Mouse (Mus musculus) induced T-regulatory cell, adult 2 months (primary cell): ENCODE results near the gene Ell.
A peak's percentile ranks its signal among the peaks of the same experiment; 100 is the strongest.

ENCODE experiments used
- DNase-seq: peaks from one replicate; pipeline ENCODE4 v3.0.0-alpha.2; 2012; ENCODE audit warnings: low read depth

Gene Ell

GRCm38 (mm10) chr8:70598722-70599121 lies 59.5 kb downstream of the Ell start:
- peak; percentile 11 for DNase-seq

GRCm38 (mm10) chr8:70599507-70600290 lies 60.4 kb downstream of the Ell start:
- DNase-seq, result no peak

- peak; percentile 32 for DNase-seq
Observed at GRCm38 (mm10) chr8:70600473-70601270, 61.4 kb downstream of the Ell start.

GRCm38 (mm10) chr8:70601271-70601649 lies 62.0 kb downstream of the Ell start:
- DNase-seq, result peak; percentile 91

GRCm38 (mm10) chr8:70602139-70602811 lies 63.0 kb downstream of the Ell start:
- DNase-seq, result no peak

- DNase-seq, result no peak
Observed at GRCm38 (mm10) chr8:70604558-70604957, 65.3 kb downstream of the Ell start.

GRCm38 (mm10) chr8:70605871-70606779 lies 66.9 kb downstream of the Ell start:
- peak; percentile 44 for DNase-seq

- DNase-seq, result peak; percentile 57
Observed at GRCm38 (mm10) chr8:70606780-70607602, 67.7 kb downstream of the Ell start.

GRCm38 (mm10) chr8:70607603-70607897 lies 68.3 kb downstream of the Ell start:
- no peak for DNase-seq

GRCm38 (mm10) chr8:70607898-70608748 lies 68.9 kb downstream of the Ell start:
- peak; percentile 80 for DNase-seq

- no peak for DNase-seq
Observed at GRCm38 (mm10) chr8:70608749-70609367, 69.6 kb downstream of the Ell start, which contains the start of gene Ssbp4. Gene Ssbp4, minus strand, starts transcription at chr8:70608872.

GRCm38 (mm10) chr8:70609368-70609848 lies 70.2 kb downstream of the Ell start:
- DNase-seq, result peak; percentile 95

- DNase-seq, result peak; percentile 98
Observed at GRCm38 (mm10) chr8:70609849-70610795, 70.9 kb downstream of the Ell start.

GRCm38 (mm10) chr8:70610796-70611771 lies 71.8 kb downstream of the Ell start:
- peak; percentile 90 for DNase-seq

- DNase-seq, result peak; percentile 95
Observed at GRCm38 (mm10) chr8:70611849-70612248, 72.6 kb downstream of the Ell start.

GRCm38 (mm10) chr8:70613763-70614162 lies 74.5 kb downstream of the Ell start:
- no peak for DNase-seq

- no peak for DNase-seq
Observed at GRCm38 (mm10) chr8:70614469-70614868, 75.2 kb downstream of the Ell start.
